Mouse (Mus musculus) hindbrain, embryonic 14.5 days (tissue): ENCODE data around the gene Luc7l. TPM values are rescaled to one million over a fixed set of nuclear protein-coding genes. Genes with fewer than 3 reads are reported as not detected.

ENCODE experiments used
- ATAC-seq: fragments of 200-750 bp; cut with Nextera tagmentation; 2 replicates; pipeline ENCODE4 v1.8.0; 2017; ENCODE audit warnings: moderate number of reproducible peaks, mild to moderate bottlenecking, moderate TSS enrichment, moderate library complexity; ENCODE audit not compliant: low FRiP score
- DNase-seq: peaks from one replicate; pipeline ENCODE4 v3.0.0-alpha.2; 2015; ENCODE audit warnings: low spot score
- H3K27ac ChIP-seq: fragments of 300-500 bp; sonication (generic); 2 replicates; pipeline ENCODE4 v1.5.1; 2014; ENCODE audit warnings: mild to moderate bottlenecking, moderate library complexity
- H3K27me3 ChIP-seq: fragments of 300-500 bp; sonication (generic); 2 replicates; pipeline ENCODE4 v1.6.1; 2014; ENCODE audit warnings: mild to moderate bottlenecking, low read length, mixed read lengths; ENCODE audit not compliant: control insufficient read depth, insufficient read depth
- H3K36me3 ChIP-seq: fragments of 300-500 bp; sonication (generic); replicated peaks from 2 replicates; pipeline ENCODE4 v1.6.1; 2014; ENCODE audit not compliant: control insufficient read depth, insufficient read depth
- H3K4me1 ChIP-seq: fragments of 300-500 bp; sonication (generic); replicated peaks from 2 replicates; pipeline ENCODE4 v1.6.1; 2014; ENCODE audit warnings: antibody characterized with exemption, low read length, mixed read lengths; ENCODE audit not compliant: control insufficient read depth, insufficient read depth
- H3K4me2 ChIP-seq: fragments of 300-500 bp; sonication (generic); replicated peaks from 2 replicates; pipeline ENCODE4 v1.6.1; 2014; ENCODE audit warnings: mild to moderate bottlenecking, moderate library complexity
- H3K4me3 ChIP-seq: fragments of 300-500 bp; sonication (generic); replicated peaks from 2 replicates; pipeline ENCODE4 v1.5.1; 2014; ENCODE audit warnings: mild to moderate bottlenecking, low read length
- H3K9ac ChIP-seq: fragments of 300-500 bp; sonication (generic); 2 replicates; pipeline ENCODE4 v1.6.1; 2014
- H3K9me3 ChIP-seq: fragments of 300-500 bp; sonication (generic); 2 replicates; pipeline ENCODE4 v1.6.1; 2016; ENCODE audit warnings: low read length; ENCODE audit not compliant: control insufficient read depth
- WGBS: fragments of 180-500 bp; shearing (Covaris S2); extraction: QIAGEN DNeasy Blood & Tissue Kit; methylation state at CpG from one replicate; pipeline ENCODE4 v1.1.7; 2014; 5-methylcytosine and 5-hydroxymethylcytosine counted together
- polyA plus RNA-seq: library from polyadenylated mRNA; unstranded; fragments of >200 nt; fragmentation: Nextera tagmentation; extraction: Ambion mirVana; gene quantifications from 2 replicates; pipeline ENCODE4 v1.2.1, GENCODE M21; 2014

The Luc7l gene
- polyA plus RNA-seq: 100.0 and 104 TPM in 2 replicates

DNA sequence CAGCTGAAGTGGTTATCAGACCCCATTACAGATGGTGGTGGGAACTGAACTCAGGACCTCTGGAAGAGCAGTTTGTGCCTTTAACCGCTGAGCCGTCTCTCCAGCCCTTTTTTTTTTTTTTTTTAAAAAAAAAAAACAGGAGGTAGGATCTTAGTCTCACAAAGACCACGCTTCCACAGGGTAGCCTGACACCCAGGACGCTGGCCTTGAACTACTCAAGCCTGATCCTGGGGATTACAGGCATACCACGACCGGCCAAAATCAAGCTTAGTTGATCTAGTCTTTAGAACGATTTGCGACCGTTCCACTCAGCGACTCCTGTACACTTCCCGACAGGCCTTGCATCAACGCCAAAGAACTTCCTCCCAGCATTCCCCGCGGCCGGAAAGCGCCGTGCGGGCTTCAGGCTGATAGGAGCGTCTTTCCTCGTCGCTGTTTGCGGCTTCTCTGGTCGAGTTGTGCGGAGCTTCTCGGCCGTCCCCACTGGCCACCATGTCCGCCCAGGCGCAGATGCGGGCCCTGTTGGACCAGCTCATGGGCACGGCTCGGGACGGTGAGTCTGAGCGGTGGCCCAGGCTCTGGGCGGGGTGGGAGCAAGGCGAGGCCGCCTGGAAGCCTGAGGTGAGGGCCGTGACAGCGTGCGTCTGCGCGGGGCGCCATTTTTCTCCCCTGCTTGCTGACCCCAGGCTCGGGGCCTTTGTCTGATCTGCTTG is at the start of gene Luc7l:
Gene Luc7l, plus strand, starts transcription at position 358 of the 713 bp plus-strand sequence.
- Histone ChIP-seq H3K9ac (peak within 1 kb of the TSS; percentile 95), H3K36me3 (peaks cover 19% of the 10 kb centered on the region), H3K4me3 (peak within 1 kb of the TSS; percentile 91), H3K4me1 (peaks cover 13% of the 10 kb centered on the region; the same call in 1 of the 2 replicates), H3K27me3 (no peaks in the 10 kb centered on the region), H3K4me2 (peak within 1 kb of the TSS; percentile 91), H3K9me3 (no peaks in the 10 kb centered on the region), H3K27ac (peak within 1 kb of the TSS; percentile 95)
- DNase-seq (peak; percentile 95), ATAC-seq (peak; percentile 95)
- under 1% methylated on average over 43 of the region's 43 CpGs for WGBS

DNA sequence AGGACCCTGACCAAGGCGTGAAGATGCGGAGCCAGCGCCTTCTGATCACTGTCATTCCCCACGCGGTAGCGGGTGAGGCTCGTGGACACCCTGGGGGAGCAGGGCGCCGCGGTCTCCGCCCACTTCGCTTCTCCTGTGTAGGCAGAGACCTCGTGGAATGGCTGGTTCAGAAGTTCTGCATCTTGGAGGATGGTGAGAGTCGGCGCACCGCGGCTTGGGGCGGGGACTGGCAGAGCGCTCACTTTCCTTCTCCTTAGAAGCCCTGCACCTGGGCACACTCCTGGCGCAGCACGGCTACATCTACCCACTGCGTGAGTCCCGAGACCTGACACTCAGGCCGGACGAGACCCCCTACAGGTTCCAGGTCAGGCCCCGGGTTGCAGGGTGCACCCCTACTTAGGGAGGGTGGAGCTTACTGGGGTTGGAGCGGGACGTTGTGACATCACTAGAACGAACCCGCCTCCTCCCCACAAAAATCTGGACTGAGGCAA is 49.3 kb upstream of the Luc7l start:
- no peaks in the 10 kb centered on the region; the same call in 1 of the 2 replicates for H3K36me3 ChIP-seq
- H3K4me1 ChIP-seq: peaks cover 15% of the 10 kb centered on the region
- WGBS: under 1% methylated on average over 30 of the region's 30 CpGs
- H3K4me2 ChIP-seq: peak overlapping the region; percentile 53
- H3K4me3 ChIP-seq: peak overlapping the region; percentile 40
- H3K27me3 ChIP-seq: peaks cover 56% of the 10 kb centered on the region
- H3K9me3 ChIP-seq: no peaks in the 10 kb centered on the region
- H3K9ac ChIP-seq: peak overlapping the region; percentile 37
- H3K27ac ChIP-seq: no peak overlapping the region
- DNase-seq: peak; percentile 26
- ATAC-seq: no peak

DNA sequence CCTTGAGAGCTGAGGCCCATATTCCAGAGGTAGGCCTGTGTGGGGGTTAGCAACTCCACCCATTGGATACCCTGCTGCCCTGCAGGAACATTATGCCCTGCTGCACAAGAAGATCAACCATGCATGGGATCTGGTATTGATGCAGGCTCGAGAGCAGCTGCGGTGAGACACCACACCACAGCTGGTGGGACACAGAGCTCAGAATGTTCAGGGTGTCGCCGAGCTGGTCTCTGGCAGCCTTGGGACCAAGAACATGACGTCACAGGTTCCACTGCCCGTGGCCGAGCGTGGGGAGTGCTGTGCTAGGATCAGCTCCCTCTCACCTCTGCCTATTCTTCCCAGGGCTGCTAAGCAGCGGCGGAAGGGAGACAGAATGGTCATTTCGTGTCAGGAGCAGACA is 47.9 kb upstream of the Luc7l start:
- Histone ChIP-seq H3K9me3 (no peaks in the 10 kb centered on the region), H3K4me2 (no peak overlapping the region), H3K4me1 (peaks cover 15% of the 10 kb centered on the region), H3K27ac (no peak overlapping the region), H3K36me3 (no peaks in the 10 kb centered on the region), H3K27me3 (peaks cover 45% of the 10 kb centered on the region), H3K9ac (no peak overlapping the region), H3K4me3 (no peak overlapping the region)
- 22% methylated on average over 11 of the region's 11 CpGs for WGBS
- DNase-seq (no peak), ATAC-seq (no peak)

DNA sequence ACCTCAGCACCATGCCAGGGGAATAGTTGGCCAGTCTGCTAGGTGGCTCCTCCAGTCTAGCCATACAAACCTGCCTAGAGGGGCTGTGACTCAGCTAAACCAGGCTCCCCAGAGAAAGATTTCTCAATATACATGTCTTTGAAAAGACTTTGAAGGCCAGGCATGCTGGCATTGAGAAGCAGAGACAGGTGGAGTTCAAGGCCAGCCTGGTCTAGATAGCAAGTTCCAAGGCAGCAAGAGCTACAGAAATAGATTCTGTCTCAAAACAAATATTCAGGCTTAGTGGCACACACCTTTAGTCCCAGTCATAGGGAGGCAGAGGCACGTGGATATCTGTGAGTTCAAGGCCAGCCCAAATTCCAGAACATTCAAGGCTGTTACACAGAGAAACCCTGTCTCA is 46.3 kb upstream of the Luc7l start:
- Histone ChIP-seq H3K4me3 (no peak overlapping the region), H3K4me1 (peaks cover 8% of the 10 kb centered on the region), H3K27me3 (peaks cover 33% of the 10 kb centered on the region), H3K9me3 (no peaks in the 10 kb centered on the region), H3K27ac (no peak overlapping the region), H3K36me3 (no peaks in the 10 kb centered on the region), H3K4me2 (no peak overlapping the region), H3K9ac (no peak overlapping the region)
- DNase-seq (no peak), ATAC-seq (no peak)
- WGBS: 30% methylated on average over 1 of the region's 1 CpGs

DNA sequence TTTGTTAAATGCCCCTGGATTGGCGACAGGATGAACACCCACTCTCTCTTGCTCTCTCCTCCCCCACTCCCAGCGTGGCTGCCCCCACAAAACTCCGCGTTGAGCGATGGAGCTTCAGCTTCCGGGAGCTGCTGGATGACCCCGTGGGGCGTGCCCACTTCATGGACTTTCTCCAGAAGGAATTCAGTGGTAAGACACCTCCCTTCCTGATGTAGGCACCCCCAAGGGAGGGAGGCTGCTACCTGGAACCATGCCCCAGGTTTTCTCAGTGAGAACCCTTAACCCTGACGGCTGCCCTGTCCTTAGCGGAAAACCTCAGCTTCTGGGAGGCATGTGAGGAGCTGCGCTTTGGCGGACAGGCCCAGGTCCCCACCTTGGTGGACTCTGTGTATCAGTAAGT is 45.0 kb upstream of the Luc7l start, which contains the start of gene Arhgdig:
Gene Arhgdig, minus strand, starts transcription at position 101 of the 400 bp plus-strand sequence.
- Histone ChIP-seq H3K4me3 (no peak within 1 kb of the TSS), H3K9me3 (no peaks in the 10 kb centered on the region), H3K36me3 (no peaks in the 10 kb centered on the region), H3K9ac (no peak within 1 kb of the TSS), H3K27ac (no peak within 1 kb of the TSS), H3K27me3 (peaks cover 20% of the 10 kb centered on the region), H3K4me1 (peaks cover 5% of the 10 kb centered on the region), H3K4me2 (no peak within 1 kb of the TSS)
- no peak for ATAC-seq
- 87% methylated on average over 12 of the region's 12 CpGs for WGBS
- no peak for DNase-seq

DNA sequence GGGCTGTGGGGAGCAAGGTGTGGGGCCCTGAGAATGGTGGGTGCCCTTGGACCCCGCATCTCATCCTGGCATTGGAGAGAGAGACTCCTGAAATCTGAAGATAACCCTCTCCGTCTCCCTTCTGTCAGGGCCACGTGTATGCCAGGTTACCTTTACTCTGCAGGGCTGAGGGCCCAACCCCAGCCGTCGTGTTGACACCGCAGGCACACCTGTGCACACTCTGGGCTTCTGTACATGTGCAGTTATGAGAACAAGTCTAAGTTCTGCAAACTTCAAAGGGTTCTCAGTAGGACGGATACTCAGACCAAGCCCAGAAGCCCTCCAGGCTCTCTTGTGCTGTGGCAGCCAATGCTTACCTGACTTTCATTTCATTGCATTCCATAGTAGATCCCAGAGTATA is 40.5 kb upstream of the Luc7l start:
- Histone ChIP-seq H3K27ac (no peak overlapping the region), H3K4me1 (no peaks in the 10 kb centered on the region), H3K9ac (no peak overlapping the region), H3K27me3 (no peaks in the 10 kb centered on the region), H3K9me3 (no peaks in the 10 kb centered on the region), H3K4me3 (no peak overlapping the region), H3K36me3 (peaks cover 28% of the 10 kb centered on the region), H3K4me2 (no peak overlapping the region)
- no peak for ATAC-seq
- no peak for DNase-seq
- WGBS: 91% methylated on average over 7 of the region's 7 CpGs

DNA sequence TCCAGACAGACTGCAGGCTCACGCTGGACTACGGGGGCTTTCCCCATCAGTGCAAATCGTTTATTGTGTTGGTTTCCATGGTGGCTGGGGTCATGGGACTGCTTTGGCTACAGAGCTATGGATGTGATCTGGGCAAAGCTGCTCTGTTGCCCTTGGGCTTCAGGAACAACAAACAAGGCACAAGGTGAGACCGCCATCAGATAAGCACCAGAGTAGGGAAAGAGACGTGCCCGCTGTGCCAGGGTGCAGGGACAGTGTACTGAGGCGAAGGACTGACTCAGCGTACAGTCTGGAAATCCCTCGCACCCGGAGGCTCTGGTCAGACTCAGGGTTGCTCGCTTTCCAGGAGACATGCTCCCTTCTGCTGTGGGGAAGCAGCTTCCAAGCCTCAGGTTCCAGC is 40.0 kb upstream of the Luc7l start:
- 88% methylated on average over 11 of the region's 11 CpGs for WGBS
- H3K9me3 ChIP-seq: no peaks in the 10 kb centered on the region

DNA sequence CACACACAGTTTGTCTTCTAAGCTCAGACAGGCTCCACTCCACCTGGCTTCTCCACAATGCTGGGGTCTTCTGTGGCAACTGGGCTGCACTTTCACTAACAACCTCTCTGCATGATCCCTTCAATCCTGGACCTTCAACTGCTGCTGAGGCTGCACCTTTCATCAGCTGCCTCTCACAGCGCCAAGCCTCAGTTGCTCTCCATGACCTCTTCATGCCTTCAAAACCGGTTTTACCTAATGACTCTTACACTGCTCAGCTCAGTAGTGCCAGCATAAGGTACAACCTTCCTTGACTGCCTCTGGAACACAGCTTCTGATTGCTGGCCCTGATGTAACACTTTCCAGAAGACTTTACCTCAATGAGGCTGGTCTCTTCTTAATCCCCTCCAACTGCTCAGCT is 31.2 kb upstream of the Luc7l start:
- no peak overlapping the region for H3K4me2 ChIP-seq
- no peak overlapping the region for H3K27ac ChIP-seq
- no peaks in the 10 kb centered on the region for H3K9me3 ChIP-seq
- H3K4me3 ChIP-seq: no peak overlapping the region
- H3K4me1 ChIP-seq: no peaks in the 10 kb centered on the region
- 73% methylated on average over 2 of the region's 2 CpGs for WGBS
- peaks cover 17% of the 10 kb centered on the region for H3K36me3 ChIP-seq
- no peak for DNase-seq
- ATAC-seq: no peak
- H3K27me3 ChIP-seq: no peaks in the 10 kb centered on the region
- no peak overlapping the region for H3K9ac ChIP-seq

More for the DNA sequence above, 40.0 kb upstream of the Luc7l start:
- Histone ChIP-seq H3K4me2 (no peak overlapping the region), H3K36me3 (peaks cover 30% of the 10 kb centered on the region), H3K4me1 (no peaks in the 10 kb centered on the region), H3K9ac (no peak overlapping the region), H3K4me3 (no peak overlapping the region), H3K27ac (no peak overlapping the region), H3K27me3 (no peaks in the 10 kb centered on the region)
- ATAC-seq: no peak
- DNase-seq: no peak

DNA sequence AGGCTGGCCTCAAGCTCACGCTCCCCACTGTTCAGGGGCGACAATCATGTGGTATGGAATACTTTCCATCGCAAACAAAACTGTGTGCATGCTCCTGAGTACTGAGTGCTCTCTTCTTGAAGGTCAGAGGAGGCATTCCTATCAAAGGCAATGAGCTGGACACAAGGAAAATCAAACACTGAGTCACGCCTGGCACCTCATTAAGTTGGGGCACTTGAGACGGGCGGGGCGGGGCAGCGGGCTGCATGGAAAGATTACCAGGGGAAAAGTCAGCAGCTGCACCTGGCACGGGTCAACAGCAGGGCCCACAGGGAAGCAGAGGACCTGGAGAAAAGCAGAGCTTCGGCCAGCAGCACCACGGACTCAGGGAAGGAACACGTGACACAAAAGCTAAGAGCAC is 27.5 kb upstream of the Luc7l start:
- no peak overlapping the region for H3K4me2 ChIP-seq
- H3K9me3 ChIP-seq: no peaks in the 10 kb centered on the region
- H3K27me3 ChIP-seq: no peaks in the 10 kb centered on the region
- ATAC-seq: no peak
- WGBS: 87% methylated on average over 12 of the region's 12 CpGs
- no peak overlapping the region for H3K27ac ChIP-seq
- no peaks in the 10 kb centered on the region for H3K4me1 ChIP-seq
- no peak overlapping the region for H3K9ac ChIP-seq
- H3K4me3 ChIP-seq: no peak overlapping the region
- DNase-seq: no peak
- no peaks in the 10 kb centered on the region; the same call in 1 of the 2 replicates for H3K36me3 ChIP-seq
